Mouse (Mus musculus): ENCODE results near the gene Vwa3b. TPM values are rescaled to one million over a fixed set of nuclear protein-coding genes. Genes with fewer than 3 reads are reported as not detected.
A peak's percentile ranks its signal among the peaks of the same experiment; 100 is the strongest.

Vwa3b gene
- polyA plus RNA-seq, 1 experiment from 2014 or later: 1.3 TPM

GRCm38 (mm10) chr1:37056831-37057561 lies 30.6 kb downstream of the Vwa3b start:
- WGBS: 86% methylated on average over 6 of the region's 6 CpGs
- no peak overlapping the region for H3K9ac ChIP-seq (replicated peaks; ENCODE audit: low read depth, low read length)
- H3K9me3 ChIP-seq (ENCODE audit: control insufficient read depth, low read depth, low read length): no peaks in the 10 kb centered on the region
- no peaks in the 10 kb centered on the region for H3K27me3 ChIP-seq (ENCODE audit: control insufficient read depth, insufficient read depth, low read length)
- no peak overlapping the region for H3K4me3 ChIP-seq (ENCODE audit: low read depth, low read length)
- H3K4me2 ChIP-seq (replicated peaks; ENCODE audit: low read depth, low read length): no peak overlapping the region
- ATAC-seq (ENCODE audit: insufficient number of reproducible peaks, insufficient read depth, low FRiP score, low read depth): no peak
- no peak overlapping the region for H3K27ac ChIP-seq (ENCODE audit: low read length)
- 0 out of 2 replicates have a peak, but pooled peaks cover 10% of the 10 kb centered on the region for H3K4me1 ChIP-seq (ENCODE audit: control insufficient read depth, insufficient read depth, low read length)
- H3K36me3 ChIP-seq (ENCODE audit: control insufficient read depth, insufficient read depth, low read length): no peaks in the 10 kb centered on the region

GRCm38 (mm10) chr1:37060856-37061255 lies 34.5 kb downstream of the Vwa3b start:
- no peak overlapping the region for H3K27ac ChIP-seq (ENCODE audit: low read length)
- no peaks in the 10 kb centered on the region for H3K9me3 ChIP-seq (ENCODE audit: control insufficient read depth, low read depth, low read length)
- no peak overlapping the region for H3K4me2 ChIP-seq (replicated peaks; ENCODE audit: low read depth, low read length)
- no peak overlapping the region for H3K4me3 ChIP-seq (ENCODE audit: low read depth, low read length)
- no peaks in the 10 kb centered on the region for H3K36me3 ChIP-seq (ENCODE audit: control insufficient read depth, insufficient read depth, low read length)
- H3K4me1 ChIP-seq (ENCODE audit: control insufficient read depth, insufficient read depth, low read length): 0 out of 2 replicates have a peak, but pooled peaks cover 5% of the 10 kb centered on the region
- ATAC-seq (ENCODE audit: insufficient number of reproducible peaks, insufficient read depth, low FRiP score, low read depth): no peak
- 56% methylated on average over 5 of the region's 5 CpGs for WGBS
- no peaks in the 10 kb centered on the region for H3K27me3 ChIP-seq (ENCODE audit: control insufficient read depth, insufficient read depth, low read length)
- no peak overlapping the region for H3K9ac ChIP-seq (replicated peaks; ENCODE audit: low read depth, low read length)

GRCm38 (mm10) chr1:37063053-37063452 lies 36.7 kb downstream of the Vwa3b start:
- Histone ChIP-seq H3K9ac (replicated peaks; ENCODE audit: low read depth, low read length) (no peak overlapping the region), H3K4me1 (ENCODE audit: control insufficient read depth, insufficient read depth, low read length) (0 out of 2 replicates have a peak, but pooled peaks cover 5% of the 10 kb centered on the region), H3K4me3 (ENCODE audit: low read depth, low read length) (no peak overlapping the region), H3K4me2 (replicated peaks; ENCODE audit: low read depth, low read length) (no peak overlapping the region), H3K36me3 (ENCODE audit: control insufficient read depth, insufficient read depth, low read length) (no peaks in the 10 kb centered on the region), H3K27ac (ENCODE audit: low read length) (no peak overlapping the region), H3K9me3 (ENCODE audit: control insufficient read depth, low read depth, low read length) (no peaks in the 10 kb centered on the region), H3K27me3 (ENCODE audit: control insufficient read depth, insufficient read depth, low read length) (no peaks in the 10 kb centered on the region)
- no peak for ATAC-seq (ENCODE audit: insufficient number of reproducible peaks, insufficient read depth, low FRiP score, low read depth)
- WGBS: 85% methylated on average over 5 of the region's 5 CpGs

- H3K27ac ChIP-seq (ENCODE audit: low read length): no peak overlapping the region
- no peak overlapping the region for H3K4me2 ChIP-seq (replicated peaks; ENCODE audit: low read depth, low read length)
- no peak overlapping the region for H3K9ac ChIP-seq (replicated peaks; ENCODE audit: low read depth, low read length)
- 0 out of 2 replicates have a peak, but pooled peaks cover 5% of the 10 kb centered on the region for H3K4me1 ChIP-seq (ENCODE audit: control insufficient read depth, insufficient read depth, low read length)
- no peaks in the 10 kb centered on the region for H3K9me3 ChIP-seq (ENCODE audit: control insufficient read depth, low read depth, low read length)
- H3K27me3 ChIP-seq (ENCODE audit: control insufficient read depth, insufficient read depth, low read length): no peaks in the 10 kb centered on the region
- WGBS: 64% methylated on average over 4 of the region's 4 CpGs
- no peak for ATAC-seq (ENCODE audit: insufficient number of reproducible peaks, insufficient read depth, low FRiP score, low read depth)
- H3K4me3 ChIP-seq (ENCODE audit: low read depth, low read length): no peak overlapping the region
- H3K36me3 ChIP-seq (ENCODE audit: control insufficient read depth, insufficient read depth, low read length): no peaks in the 10 kb centered on the region
These were observed 37.4 kb downstream of the Vwa3b start for GRCm38 (mm10) chr1:37063841-37064240.

- Histone ChIP-seq H3K4me3 (ENCODE audit: low read depth, low read length) (no peak overlapping the region), H3K9me3 (ENCODE audit: control insufficient read depth, low read depth, low read length) (no peaks in the 10 kb centered on the region), H3K27ac (ENCODE audit: low read length) (no peak overlapping the region), H3K36me3 (ENCODE audit: control insufficient read depth, insufficient read depth, low read length) (no peaks in the 10 kb centered on the region), H3K27me3 (ENCODE audit: control insufficient read depth, insufficient read depth, low read length) (no peaks in the 10 kb centered on the region), H3K4me2 (replicated peaks; ENCODE audit: low read depth, low read length) (no peak overlapping the region), H3K4me1 (ENCODE audit: control insufficient read depth, insufficient read depth, low read length) (no peaks in the 10 kb centered on the region), H3K9ac (replicated peaks; ENCODE audit: low read depth, low read length) (no peak overlapping the region)
- ATAC-seq (ENCODE audit: insufficient number of reproducible peaks, insufficient read depth, low FRiP score, low read depth): no peak
- 88% methylated on average over 11 of the region's 11 CpGs for WGBS
These were observed 39.4 kb downstream of the Vwa3b start for GRCm38 (mm10) chr1:37065658-37066412.

- Histone ChIP-seq H3K9me3 (ENCODE audit: control insufficient read depth, low read depth, low read length) (no peaks in the 10 kb centered on the region), H3K27me3 (ENCODE audit: control insufficient read depth, insufficient read depth, low read length) (no peaks in the 10 kb centered on the region), H3K4me1 (ENCODE audit: control insufficient read depth, insufficient read depth, low read length) (no peaks in the 10 kb centered on the region), H3K4me2 (replicated peaks; ENCODE audit: low read depth, low read length) (no peak overlapping the region), H3K36me3 (ENCODE audit: control insufficient read depth, insufficient read depth, low read length) (no peaks in the 10 kb centered on the region), H3K4me3 (ENCODE audit: low read depth, low read length) (no peak overlapping the region), H3K27ac (ENCODE audit: low read length) (no peak overlapping the region), H3K9ac (replicated peaks; ENCODE audit: low read depth, low read length) (no peak overlapping the region)
- ATAC-seq (ENCODE audit: insufficient number of reproducible peaks, insufficient read depth, low FRiP score, low read depth): no peak
- 84% methylated on average over 7 of the region's 7 CpGs for WGBS
These were observed 49.4 kb downstream of the Vwa3b start for GRCm38 (mm10) chr1:37075759-37076158.

GRCm38 (mm10) chr1:37077266-37077665 lies 50.9 kb downstream of the Vwa3b start:
- H3K27ac ChIP-seq (ENCODE audit: low read length): peak overlapping the region; percentile 6; the same call in 1 of the 2 replicates
- 70% methylated on average over 9 of the region's 9 CpGs for WGBS
- ATAC-seq (ENCODE audit: insufficient number of reproducible peaks, insufficient read depth, low FRiP score, low read depth): no peak

GRCm38 (mm10) chr1:37077955-37078549 lies 51.7 kb downstream of the Vwa3b start:
- no peak overlapping the region for H3K4me2 ChIP-seq (replicated peaks; ENCODE audit: low read depth, low read length)
- no peaks in the 10 kb centered on the region for H3K4me1 ChIP-seq (ENCODE audit: control insufficient read depth, insufficient read depth, low read length)
- no peak overlapping the region for H3K27ac ChIP-seq (ENCODE audit: low read length)
- no peaks in the 10 kb centered on the region for H3K27me3 ChIP-seq (ENCODE audit: control insufficient read depth, insufficient read depth, low read length)
- no peaks in the 10 kb centered on the region for H3K9me3 ChIP-seq (ENCODE audit: control insufficient read depth, low read depth, low read length)
- H3K4me3 ChIP-seq (ENCODE audit: low read depth, low read length): no peak overlapping the region
- H3K36me3 ChIP-seq (ENCODE audit: control insufficient read depth, insufficient read depth, low read length): no peaks in the 10 kb centered on the region
- H3K9ac ChIP-seq (replicated peaks; ENCODE audit: low read depth, low read length): no peak overlapping the region
- ATAC-seq (ENCODE audit: insufficient number of reproducible peaks, insufficient read depth, low FRiP score, low read depth): no peak
- WGBS: 70% methylated on average over 14 of the region's 14 CpGs

More at GRCm38 (mm10) chr1:37077266-37077665, 50.9 kb downstream of the Vwa3b start:
- Histone ChIP-seq H3K9ac (replicated peaks; ENCODE audit: low read depth, low read length) (no peak overlapping the region), H3K4me2 (replicated peaks; ENCODE audit: low read depth, low read length) (no peak overlapping the region), H3K36me3 (ENCODE audit: control insufficient read depth, insufficient read depth, low read length) (no peaks in the 10 kb centered on the region), H3K4me1 (ENCODE audit: control insufficient read depth, insufficient read depth, low read length) (no peaks in the 10 kb centered on the region), H3K4me3 (ENCODE audit: low read depth, low read length) (no peak overlapping the region), H3K9me3 (ENCODE audit: control insufficient read depth, low read depth, low read length) (no peaks in the 10 kb centered on the region), H3K27me3 (ENCODE audit: control insufficient read depth, insufficient read depth, low read length) (no peaks in the 10 kb centered on the region)
